Mouse (Mus musculus): Measurements from ENCODE around the gene Anapc11. TPM values are rescaled to one million over a fixed set of nuclear protein-coding genes. Genes with fewer than 3 reads are reported as not detected.
"Not testable (repeated sequence)": the region's sequence is repeated elsewhere in the genome, so short reads cannot be mapped to it uniquely, and the experiment has no call there.

The Anapc11 gene
- total RNA-seq (2021): 100 to 1,000 TPM in 1 of 2 experiments, 10 to 100 TPM in 1; 86.0 to 102 TPM
- long read RNA-seq, experiment 1, transcript Anapc11-201 (3 exons, 3,229 nt): major isoform, 95 of 143 reads
- long read RNA-seq, experiment 1, transcript Anapc11-202 (3 exons, 962 nt): minor isoform, 34 of 143 reads
- long read RNA-seq, experiment 1, partial matches to known transcripts: 9 of 143 reads
- long read RNA-seq, experiment 1, other reads (novel, unspliced or antisense): 3 of 143 reads
- long read RNA-seq, experiment 2, transcript Anapc11-201 (3 exons, 3,229 nt): major isoform, 35 of 61 reads
- long read RNA-seq, experiment 2, transcript Anapc11-202 (3 exons, 962 nt): minor isoform, 21 of 61 reads
- long read RNA-seq, experiment 2, partial matches to known transcripts: 4 of 61 reads
- long read RNA-seq, experiment 2, other reads (novel, unspliced or antisense): 1 of 61 reads

GRCm38 (mm10) chr11:120598283-120598989 lies at the start of gene Anapc11, which contains the start of gene Alyref:
Gene Anapc11, plus strand, starts transcription at chr11:120598421.
Gene Alyref, minus strand, starts transcription at chr11:120598365.
- DNase-seq: peak; percentile 96 to 97

GRCm38 (mm10) chr11:120548786-120549167 lies 49.4 kb upstream of the Anapc11 start:
- no peak for DNase-seq

- peak; percentile 97 to 98 for DNase-seq
Measured at GRCm38 (mm10) chr11:120549168-120549945, 48.9 kb upstream of the Anapc11 start, which contains the start of gene Mcrip1. Gene Mcrip1, minus strand, starts transcription at chr11:120549727.

GRCm38 (mm10) chr11:120549986-120550809 lies 48.0 kb upstream of the Anapc11 start:
- no peak for DNase-seq

- no peak for DNase-seq
Measured at GRCm38 (mm10) chr11:120550810-120551440, 47.3 kb upstream of the Anapc11 start, which contains the start of gene Ppp1r27. Gene Ppp1r27, minus strand, starts transcription at chr11:120551132.

GRCm38 (mm10) chr11:120552736-120553135 lies 45.5 kb upstream of the Anapc11 start:
- DNase-seq: no peak

GRCm38 (mm10) chr11:120554834-120555233 lies 43.4 kb upstream of the Anapc11 start:
- DNase-seq: peak; percentile 75 to 81

- DNase-seq: peak; percentile 71 to 75
Measured at GRCm38 (mm10) chr11:120555260-120555659, 43.0 kb upstream of the Anapc11 start.

- not testable (repeated sequence) for DNase-seq
Measured at GRCm38 (mm10) chr11:120558843-120559242, 39.4 kb upstream of the Anapc11 start.

GRCm38 (mm10) chr11:120560952-120561728 lies 37.1 kb upstream of the Anapc11 start:
- no peak for DNase-seq

- DNase-seq: no peak
Measured at GRCm38 (mm10) chr11:120562949-120563348, 35.3 kb upstream of the Anapc11 start.

- DNase-seq: no peak
Measured at GRCm38 (mm10) chr11:120565114-120565513, 33.1 kb upstream of the Anapc11 start.

GRCm38 (mm10) chr11:120568324-120568723 lies 29.9 kb upstream of the Anapc11 start:
- no peak for DNase-seq

- no peak for DNase-seq
Measured at GRCm38 (mm10) chr11:120571122-120571521, 27.1 kb upstream of the Anapc11 start.

- DNase-seq: no peak
Measured at GRCm38 (mm10) chr11:120571754-120572416, 26.3 kb upstream of the Anapc11 start.

- no peak for DNase-seq
Measured at GRCm38 (mm10) chr11:120572417-120572751, 25.8 kb upstream of the Anapc11 start.

- peak; percentile 100 for DNase-seq
Measured at GRCm38 (mm10) chr11:120572752-120573584, 25.3 kb upstream of the Anapc11 start, which contains the start of gene P4hb. Gene P4hb, minus strand, starts transcription at chr11:120573253.

- DNase-seq: peak in 1 of 2 experiments; percentile 22
Measured at GRCm38 (mm10) chr11:120573585-120574277, 24.5 kb upstream of the Anapc11 start.
